Mouse (Mus musculus): ENCODE measurements around the gene B230118H07Rik.
"Not testable (repeated sequence)": the region's sequence is repeated elsewhere in the genome, so short reads cannot be mapped to it uniquely, and the experiment has no call there.

B230118H07Rik gene

DNA sequence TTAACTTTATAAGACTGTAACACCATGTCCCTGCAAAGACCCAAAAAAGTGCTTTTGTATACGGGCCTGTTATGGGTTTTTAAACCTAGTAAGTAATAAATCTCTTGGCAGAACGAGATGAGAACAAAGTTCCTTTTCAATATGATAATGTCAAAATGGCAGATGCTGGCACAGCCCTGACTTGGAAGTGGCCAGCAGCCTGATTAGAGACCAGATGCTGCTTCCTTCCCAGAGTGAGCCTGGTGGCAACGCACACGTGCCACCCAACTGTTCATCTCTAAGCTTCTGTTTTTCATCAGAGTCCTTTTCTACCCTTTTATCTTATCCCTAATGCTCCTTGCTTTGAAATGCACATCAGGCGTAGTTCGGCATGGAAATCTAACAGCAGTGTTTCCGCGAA lies 58.0 kb downstream of the B230118H07Rik start:
- no peak for DNase-seq (ENCODE audit: low spot score)

DNA sequence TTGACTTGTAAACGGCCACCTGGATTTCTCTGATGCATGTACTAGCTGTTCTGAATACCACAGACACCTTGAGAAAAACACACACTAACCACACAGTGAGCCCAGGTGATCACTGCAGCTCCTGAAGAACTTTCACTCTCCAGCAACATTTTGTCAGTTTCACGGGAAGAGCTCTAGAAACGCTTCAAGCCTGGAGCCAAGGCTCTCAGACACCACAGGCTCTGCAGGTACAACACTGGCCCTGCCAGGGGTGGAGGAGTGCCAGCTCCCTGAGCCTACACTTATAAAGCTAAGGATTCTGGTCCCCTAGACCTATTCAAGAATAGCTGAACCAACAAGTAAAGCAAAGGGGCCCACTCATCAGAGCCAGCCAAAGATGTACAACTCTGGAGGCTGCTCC lies 67.9 kb downstream of the B230118H07Rik start:
- no peak for DNase-seq (ENCODE audit: low spot score)

DNA sequence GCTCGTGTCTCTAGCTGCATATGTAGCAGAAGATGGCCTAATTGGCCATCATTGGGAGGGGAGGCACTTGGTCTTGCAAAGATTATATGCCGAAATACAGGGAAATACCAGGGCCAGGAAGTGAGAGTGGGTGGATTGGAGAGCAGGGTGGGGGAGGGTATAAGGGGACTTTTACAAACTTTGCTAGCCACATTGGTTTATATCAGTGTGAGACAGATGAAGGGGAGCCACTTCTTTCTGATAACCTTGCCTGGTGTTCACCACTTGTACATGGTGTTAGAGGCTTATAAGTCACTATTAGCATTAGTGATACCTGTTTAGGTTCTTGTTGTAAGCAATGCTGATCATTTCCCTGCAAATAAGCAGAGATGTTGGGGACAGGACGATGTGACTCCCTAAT lies 68.4 kb downstream of the B230118H07Rik start:
- no peak for DNase-seq (ENCODE audit: low spot score)

DNA sequence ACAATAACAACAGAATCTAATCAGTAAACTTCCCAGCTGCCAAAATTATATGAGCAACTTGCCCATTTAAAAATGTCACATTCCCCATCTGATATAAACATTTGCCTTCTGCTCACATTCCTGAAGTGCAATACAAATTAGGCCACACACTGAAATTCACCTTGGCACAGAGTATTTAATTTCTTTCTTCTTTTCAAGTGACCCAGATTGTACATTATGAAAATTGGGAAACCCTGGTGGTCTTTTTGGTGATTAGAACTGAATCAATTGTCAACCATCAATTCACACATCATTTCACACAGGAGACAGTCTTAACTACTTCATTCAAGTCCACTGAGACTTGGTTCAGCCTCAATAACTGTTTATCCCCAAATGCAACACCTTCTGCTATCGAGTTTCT lies 68.9 kb downstream of the B230118H07Rik start:
- no peak for DNase-seq (ENCODE audit: low spot score)

DNA sequence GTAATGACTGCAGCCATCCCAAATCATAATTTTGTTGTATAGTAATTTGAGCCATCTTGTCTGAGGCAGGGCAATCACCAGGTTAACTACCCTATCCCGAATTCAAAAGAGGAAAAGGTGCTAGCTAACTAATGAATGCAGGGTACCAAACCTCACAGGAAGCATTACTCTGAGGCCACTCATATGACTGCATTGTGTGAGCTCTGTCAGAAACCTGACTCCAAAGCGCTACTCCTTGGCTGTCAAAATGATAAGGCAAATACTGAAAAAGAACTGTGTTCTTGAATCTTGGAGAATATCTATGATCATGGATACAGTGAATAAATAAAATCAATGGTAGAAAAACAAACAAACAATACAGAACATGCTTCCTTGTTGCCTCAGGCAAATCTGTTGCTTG lies 69.3 kb downstream of the B230118H07Rik start:
- no peak for DNase-seq (ENCODE audit: low spot score)

DNA sequence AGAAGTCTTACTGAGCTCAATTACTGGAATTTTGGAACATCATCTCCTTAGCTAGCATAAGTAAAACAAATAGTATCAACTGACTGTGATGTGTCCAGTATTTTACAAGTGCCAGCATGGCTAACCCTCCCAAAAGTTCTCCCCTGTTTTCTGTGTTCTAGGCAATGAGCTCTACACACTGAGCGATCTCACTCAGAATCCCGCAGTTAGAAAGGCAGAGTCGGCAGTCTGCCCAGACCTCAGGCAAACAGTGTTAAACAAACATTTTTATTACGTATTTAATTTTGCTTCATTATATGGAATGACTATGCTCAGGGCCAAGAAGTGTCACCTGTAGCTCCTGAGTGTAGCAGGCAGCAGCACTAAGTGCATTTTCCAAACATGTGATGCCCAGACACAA lies 72.1 kb downstream of the B230118H07Rik start:
- DNase-seq (ENCODE audit: low spot score) = no peak

DNA sequence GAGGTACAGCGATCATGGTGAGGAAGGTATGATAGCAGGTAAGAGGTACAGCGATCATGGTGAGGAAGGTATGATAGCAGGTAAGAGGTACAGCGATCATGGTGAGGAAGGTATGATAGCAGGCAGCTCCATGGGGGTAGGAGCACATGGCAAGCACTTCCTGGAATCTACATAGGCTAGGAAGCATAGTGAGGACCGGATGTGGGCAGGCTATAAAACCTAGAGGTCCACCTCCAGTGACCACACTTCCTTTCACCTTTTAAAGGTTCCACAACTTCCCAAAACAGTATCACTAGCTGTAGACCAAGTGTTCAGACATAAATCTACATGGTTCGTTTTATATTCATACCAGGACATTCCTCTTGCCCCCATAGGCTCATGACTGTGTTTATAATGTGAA lies 80.1 kb downstream of the B230118H07Rik start:
- DNase-seq (ENCODE audit: low spot score) = no peak

DNA sequence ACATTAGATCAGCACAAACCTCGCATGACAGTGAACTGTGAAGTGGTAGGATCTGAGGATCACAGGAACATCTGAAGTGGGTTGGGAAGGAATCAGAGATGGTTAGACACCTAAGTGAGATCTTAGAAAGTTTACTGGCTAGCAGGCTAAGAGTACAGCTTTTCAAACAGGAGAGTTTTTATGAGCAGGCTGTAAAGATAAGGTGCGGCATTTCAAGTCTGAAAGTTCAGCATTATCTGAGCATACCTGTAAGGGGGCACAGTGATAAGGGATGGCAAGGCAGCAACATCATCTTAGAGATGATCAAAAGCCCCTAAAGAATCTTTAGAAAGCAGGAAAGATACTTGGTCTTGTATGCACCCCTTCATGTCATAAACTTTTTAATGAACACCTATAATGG lies 81.8 kb downstream of the B230118H07Rik start:
- no peak for DNase-seq (ENCODE audit: low spot score)

DNA sequence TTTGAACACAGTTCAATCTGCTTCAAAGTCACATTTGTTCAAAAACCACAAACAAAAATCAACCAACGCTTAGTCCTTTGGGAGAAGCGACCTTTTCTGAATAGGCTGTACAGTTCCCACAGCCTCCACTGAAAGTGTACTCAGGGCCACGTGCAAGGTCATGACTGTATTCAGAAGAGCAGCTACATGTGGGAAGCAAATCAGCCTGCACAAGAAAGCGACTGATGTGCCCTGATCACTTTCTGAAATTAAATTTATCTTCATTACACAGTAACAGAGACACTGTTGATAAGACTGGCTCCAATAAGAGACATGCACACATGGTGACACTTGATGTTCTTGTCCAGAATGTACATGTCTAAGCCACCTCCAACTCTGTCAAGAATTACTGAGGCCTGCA lies 85.6 kb downstream of the B230118H07Rik start:
- DNase-seq (ENCODE audit: low spot score) = no peak

DNA sequence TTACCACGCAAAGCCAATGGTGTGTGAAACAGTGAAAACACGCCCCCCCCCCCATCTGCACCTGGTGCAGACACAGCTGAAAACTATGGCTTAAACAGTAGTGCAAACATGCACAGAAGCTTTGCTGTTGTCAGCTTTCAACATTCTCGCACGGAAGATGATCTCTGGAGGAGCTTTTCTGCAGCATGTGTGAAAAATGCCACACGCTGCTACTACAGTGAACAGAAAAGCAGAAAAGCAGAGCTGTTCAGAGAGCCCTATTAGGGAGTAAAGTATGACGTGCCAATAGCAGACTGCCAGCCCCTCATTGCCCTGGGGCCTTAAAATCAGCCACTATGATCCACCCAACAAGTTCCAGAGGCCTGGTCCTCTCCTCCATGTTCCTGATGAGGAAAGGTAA lies 86.1 kb downstream of the B230118H07Rik start:
- no peak for DNase-seq (ENCODE audit: low spot score)

DNA sequence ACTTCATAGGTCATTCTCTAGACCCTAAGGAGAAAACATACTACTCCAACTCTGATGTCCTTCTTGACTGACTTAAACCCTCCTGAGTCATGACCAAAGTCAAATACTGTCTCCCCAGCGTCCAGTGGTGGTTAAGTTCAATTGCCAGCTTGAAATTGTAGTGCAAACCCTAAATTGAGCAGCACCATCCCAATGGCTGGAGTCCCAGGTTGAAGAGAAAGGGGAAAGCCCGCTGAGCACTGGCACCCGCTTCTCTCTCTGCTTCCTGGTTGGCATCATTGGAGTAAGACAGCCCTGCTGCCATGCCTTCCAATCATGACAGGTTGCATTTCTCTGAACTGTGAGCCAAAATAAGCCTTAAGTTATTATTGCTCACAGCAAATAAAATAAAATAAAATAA lies 89.9 kb downstream of the B230118H07Rik start:
- no peak for DNase-seq (ENCODE audit: low spot score)

DNA sequence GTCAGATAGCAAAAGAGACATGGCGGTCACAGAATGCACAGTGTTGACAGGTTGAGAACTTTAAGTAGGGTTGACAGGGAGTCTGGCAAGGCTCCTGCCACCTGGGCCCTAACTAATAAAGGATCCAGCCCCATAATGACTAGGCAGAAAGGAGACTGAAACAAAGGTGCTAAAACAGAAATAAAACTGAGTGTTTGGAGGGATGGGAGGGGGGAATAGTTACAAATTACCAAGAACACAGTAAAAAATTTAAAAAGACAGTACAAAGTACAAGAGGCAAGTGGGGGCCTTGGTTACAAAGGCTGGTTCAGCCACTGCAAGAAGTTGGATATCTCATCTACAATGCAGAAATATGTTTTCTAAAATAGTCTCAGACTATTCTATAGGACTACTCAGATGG lies 93.4 kb downstream of the B230118H07Rik start:
- DNase-seq (ENCODE audit: low spot score) = no peak

DNA sequence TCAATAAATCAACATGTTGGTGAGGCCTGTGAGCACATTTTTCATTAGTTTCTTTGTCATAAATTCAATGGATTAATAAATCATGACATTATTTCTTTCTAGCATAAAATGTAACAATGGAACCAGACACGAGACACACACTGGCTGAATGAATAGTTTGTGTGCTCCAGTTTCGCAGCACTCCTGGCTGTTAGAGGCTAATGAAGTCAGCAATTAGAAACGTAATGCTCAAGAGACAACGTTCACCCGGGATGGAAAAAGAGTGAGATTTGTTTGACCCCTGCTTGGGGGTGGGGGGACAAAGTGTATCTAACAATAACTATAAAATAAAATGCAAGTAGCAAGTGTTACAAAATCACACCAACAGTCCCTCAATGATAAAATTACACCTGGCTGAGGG lies 95.5 kb downstream of the B230118H07Rik start:
- no peak for DNase-seq (ENCODE audit: low spot score)

DNA sequence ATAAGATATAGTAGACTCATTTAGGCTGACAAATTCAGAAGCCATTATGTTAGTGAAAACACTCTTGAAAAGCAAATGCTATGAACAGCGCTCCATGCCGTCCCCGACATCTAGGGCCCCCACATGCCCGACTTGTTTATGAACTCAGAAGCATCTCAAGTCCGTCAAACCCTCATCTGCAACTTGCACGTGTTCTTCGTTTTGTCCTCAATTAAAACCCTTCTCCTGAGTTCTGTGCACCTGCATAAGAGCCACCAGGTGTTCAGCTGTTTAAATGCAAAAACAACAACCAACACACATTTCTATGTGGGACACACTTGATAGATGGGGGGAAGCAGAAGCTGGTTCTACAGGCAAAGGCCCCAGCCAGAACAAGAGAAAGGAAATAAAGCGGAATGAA lies 97.0 kb downstream of the B230118H07Rik start:
- DNase-seq (ENCODE audit: low spot score) = no peak

DNA sequence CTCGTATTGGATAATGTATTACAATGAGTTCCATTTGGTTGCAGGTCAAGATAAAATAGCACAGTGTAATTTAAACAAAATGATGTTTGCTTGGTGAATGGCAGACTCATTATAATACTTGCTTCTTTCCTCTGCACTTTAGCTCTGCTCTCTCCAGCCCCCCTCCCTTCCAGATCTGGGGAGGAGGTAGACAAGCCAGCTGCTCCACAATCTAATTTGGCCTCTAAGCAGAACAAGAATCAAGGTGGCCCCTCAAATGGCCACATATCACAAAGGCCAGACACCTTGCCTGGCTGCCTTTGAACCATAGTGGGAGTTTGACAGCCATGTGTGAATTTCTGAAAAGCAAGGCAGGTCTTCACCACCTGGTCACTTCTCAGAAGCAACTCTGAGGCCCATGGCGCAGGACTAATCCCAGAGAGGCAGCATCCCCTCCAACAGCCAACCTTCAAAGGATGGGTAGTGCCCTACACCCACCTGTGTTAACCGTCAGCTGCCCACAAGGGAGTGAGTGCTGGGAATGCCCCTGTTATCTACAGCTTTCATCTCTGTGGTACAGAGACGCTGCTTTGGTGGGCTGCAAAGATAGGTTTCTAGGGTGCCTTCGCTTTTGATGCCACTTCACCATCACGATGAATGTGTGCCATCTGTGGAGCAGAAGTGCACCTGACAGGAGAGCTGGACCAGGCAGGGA lies 98.2 kb downstream of the B230118H07Rik start:
- DNase-seq (ENCODE audit: low spot score) = no peak

DNA sequence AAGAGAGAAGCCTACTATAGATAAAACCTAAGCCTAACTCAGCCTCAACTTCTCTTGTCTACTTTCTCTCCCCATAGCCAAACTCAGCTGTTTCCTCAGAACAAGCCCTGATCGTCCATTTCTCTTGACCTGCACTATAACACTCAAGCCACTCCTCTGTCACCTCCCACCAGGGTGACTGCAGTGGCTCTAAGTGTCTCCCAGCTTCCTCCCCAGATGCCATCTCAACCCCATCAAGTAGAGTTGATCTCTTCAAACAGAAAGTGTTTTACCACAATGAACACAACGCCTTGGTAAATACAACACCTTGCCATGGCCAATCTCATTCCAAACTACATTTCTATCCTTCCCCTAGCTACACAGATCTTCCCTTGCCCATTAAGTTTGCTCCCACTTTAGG lies 99.2 kb downstream of the B230118H07Rik start:
- no peak for DNase-seq (ENCODE audit: low spot score)

DNA sequence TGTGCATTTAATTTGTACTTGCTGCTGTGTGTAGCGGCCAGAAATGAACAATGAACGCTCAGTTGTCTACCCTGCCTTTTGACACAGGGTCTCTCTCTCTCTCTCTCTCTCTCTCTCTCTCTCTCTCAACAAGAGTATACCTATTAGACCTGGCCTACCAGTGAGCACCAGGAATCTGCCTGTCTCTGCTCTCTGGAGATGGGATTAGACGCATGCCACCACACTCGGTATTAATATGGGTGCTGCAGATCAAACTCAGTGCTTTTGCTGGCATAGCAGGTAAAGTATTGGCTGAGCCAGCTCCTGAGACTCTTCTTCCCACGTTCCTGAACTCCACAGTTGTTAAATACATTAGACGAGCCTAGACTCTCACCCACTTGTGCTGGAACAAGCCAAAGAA lies 100.5 kb downstream of the B230118H07Rik start:
- no peak for DNase-seq (ENCODE audit: low spot score)

DNA sequence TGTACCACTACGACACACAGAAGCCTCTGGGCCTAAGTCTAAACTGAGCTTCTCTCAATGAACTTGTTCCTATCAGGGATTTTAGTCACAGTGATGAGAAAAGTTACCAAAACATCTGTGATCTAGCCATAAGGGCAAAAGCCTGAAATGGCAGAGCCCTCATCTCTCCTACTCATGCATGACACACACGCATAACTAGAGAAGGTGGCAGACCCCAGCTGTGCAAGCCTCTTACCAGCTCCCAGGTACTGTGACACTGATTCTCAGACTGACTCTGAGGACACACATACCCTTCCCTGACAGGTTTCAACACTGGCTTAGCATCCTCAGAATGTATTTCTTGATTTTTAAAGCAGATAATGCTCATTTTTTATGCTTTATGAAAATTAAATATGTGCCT lies 103.7 kb downstream of the B230118H07Rik start:
- no peak for DNase-seq (ENCODE audit: low spot score)

DNA sequence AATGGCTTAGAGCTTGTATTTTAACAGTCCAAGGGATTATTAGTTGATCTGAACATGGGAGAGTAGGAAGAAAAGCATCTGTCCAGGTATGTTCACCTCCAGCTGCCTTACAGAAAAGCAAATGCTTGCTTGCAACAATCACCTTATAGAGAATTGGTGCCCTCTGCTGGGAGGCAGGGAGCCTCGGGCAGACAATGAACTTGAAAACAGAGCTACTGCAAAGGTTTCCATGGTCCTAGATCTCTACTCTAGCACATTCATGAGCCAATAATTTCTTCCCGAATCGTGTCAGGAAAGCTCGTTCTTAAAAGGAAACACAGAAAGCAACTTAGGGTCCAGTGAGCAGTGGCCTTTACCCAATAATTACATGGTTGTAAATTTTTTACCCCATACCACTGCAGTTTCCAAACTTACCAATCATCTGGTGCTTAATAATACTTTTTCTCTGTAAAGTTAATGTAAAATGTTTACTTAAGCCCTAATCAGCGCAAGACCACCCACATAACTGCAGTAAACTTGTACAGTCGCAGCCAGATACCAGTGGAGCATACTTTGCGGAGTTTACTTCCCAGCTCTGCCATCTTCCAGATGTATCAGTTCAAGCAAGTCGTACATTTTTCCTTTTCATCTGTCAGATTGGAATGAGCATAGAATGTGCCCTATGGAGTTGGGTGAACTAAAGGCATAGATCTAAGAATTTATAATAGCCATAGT lies 105.5 kb downstream of the B230118H07Rik start:
- no peak for DNase-seq (ENCODE audit: low spot score)

DNA sequence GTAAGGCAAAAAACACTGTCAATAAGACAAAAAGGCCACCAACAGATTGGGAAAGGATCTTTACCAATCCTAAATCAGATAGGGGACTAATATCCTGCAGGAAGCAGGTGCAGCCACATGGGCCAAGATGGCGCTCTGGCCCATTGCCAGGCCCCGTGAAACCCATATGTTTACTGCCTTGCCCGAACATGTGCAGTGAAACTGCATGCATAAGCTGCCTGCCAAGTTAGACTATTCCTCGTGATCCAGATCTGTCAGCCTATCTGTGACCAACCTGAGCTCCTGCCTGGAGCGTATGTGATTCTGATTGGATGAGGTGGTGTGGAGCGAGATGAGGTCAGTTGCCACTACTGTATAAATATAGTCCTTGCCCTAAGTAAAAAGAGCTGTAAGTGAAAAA lies 112.4 kb downstream of the B230118H07Rik start:
- DNase-seq (ENCODE audit: low spot score) = not testable (repeated sequence)

DNA sequence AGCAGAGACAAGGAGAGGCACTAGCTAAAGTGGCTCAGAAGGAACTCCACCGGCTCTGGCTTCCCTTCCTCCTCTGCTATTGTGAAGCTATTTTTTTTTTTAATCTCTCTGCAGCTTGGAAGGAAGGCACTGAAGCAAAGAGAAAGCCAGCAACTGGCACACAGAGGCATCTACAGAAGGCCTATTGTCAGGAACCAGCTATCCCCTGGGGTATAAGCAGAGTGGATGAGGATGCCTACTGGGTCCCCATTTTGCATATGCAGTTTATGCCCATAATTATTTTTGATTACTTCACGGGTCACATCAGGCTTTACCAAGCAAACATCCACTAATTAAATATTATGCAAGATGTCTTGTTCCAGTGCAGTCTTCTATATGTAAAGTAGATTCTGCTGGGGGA lies 115.6 kb downstream of the B230118H07Rik start:
- no peak for DNase-seq (ENCODE audit: low spot score)

DNA sequence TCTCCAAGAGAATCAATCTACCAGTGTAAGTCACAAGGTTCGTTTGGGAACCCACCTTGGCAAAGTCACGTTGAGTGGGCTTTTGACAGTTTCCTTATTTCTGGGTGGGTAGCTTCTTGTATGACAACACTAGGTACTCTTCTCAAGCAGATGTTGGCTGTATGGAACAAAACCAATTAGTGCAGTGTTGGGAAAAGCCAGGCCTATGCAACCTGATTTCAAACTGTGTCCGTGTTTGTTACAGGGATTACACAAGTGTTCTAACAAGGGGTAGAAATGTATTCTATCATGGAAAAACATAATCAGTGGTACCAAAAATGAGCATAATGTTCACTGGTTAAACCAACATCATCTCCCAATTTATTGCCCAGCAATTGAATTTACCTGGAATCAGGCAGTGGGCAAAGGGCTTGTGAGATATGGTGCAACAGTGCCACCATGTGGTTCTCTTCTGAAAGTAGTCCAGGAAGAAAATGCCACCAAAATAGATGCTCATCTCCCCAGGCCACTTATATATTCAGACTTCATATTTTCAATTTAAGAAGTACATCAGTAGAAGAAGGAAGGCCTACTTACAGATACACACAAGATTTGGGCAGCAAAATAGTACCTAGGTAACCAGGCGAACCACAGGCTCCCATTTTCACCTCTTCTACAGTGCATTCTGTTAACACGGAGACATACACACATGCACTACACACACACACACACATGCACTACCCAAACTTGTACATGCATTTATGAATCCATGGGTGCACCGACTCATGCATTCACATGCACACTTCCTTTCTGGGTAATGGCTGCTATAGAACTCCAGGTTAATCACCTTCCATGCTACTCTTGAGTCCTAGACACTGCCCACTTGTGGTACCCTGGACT lies 123.6 kb downstream of the B230118H07Rik start:
- peak; percentile 69 for DNase-seq (ENCODE audit: low spot score)

DNA sequence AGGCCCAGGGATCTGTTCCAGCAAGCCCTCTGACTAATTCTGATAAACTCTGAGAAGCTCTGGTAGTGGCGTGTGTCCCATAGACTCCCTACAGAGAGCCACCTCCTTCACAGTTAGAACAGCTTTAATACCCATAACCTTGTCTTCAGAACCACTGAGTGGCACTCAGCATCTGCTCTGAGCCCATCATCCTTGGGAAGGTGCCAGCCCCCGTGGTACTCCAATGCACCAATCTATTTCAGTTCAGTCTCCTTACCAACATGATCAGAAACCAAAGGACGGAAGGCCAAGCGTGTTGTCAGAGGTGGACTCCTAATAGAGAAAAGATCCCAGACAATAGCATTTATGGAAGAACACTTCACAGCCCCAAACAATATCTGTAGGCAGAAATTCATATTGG lies 124.2 kb downstream of the B230118H07Rik start:
- no peak for DNase-seq (ENCODE audit: low spot score)
